Mouse (Mus musculus) midbrain, embryonic 10.5 days (tissue): ENCODE results near the gene Slc4a11. TPM values are rescaled to one million over a fixed set of nuclear protein-coding genes. Genes with fewer than 3 reads are reported as not detected.

Source experiments
- DNase-seq: peaks from one replicate; pipeline ENCODE4 v3.0.0-alpha.2; 2017; ENCODE audit warnings: low spot score
- H3K27ac ChIP-seq: fragments of 300-500 bp; sonication (generic); replicated peaks from 2 replicates; pipeline ENCODE4 v1.5.1; 2016; ENCODE audit warnings: mild to moderate bottlenecking
- H3K27me3 ChIP-seq: fragments of 300-500 bp; sonication (generic); 2 replicates; pipeline ENCODE4 v1.6.1; 2016; ENCODE audit warnings: low read depth, mild to moderate bottlenecking; ENCODE audit not compliant: poor library complexity, severe bottlenecking
- H3K36me3 ChIP-seq: fragments of 300-500 bp; sonication (generic); 2 replicates; pipeline ENCODE4 v1.6.1; 2016; ENCODE audit warnings: mild to moderate bottlenecking, moderate library complexity
- H3K4me1 ChIP-seq: fragments of 300-500 bp; sonication (generic); 2 replicates; pipeline ENCODE4 v1.6.1; 2016
- H3K4me3 ChIP-seq: fragments of 300-500 bp; sonication (generic); 2 replicates; pipeline ENCODE4 v1.5.1; 2016; ENCODE audit warnings: mild to moderate bottlenecking, moderate library complexity
- H3K9me3 ChIP-seq: fragments of 300-500 bp; sonication (generic); replicated peaks from 2 replicates; pipeline ENCODE4 v1.6.1; 2016; ENCODE audit warnings: mild to moderate bottlenecking
- WGBS: fragments of 180-500 bp; shearing (Covaris S2); methylation state at CpG from one replicate; pipeline ENCODE4 v1.1.7; 2016; 5-methylcytosine and 5-hydroxymethylcytosine counted together
- polyA plus RNA-seq: library from polyadenylated mRNA; unstranded; fragments of >200 nt; fragmentation: Nextera tagmentation; extraction: Ambion mirVana; gene quantifications from 2 replicates; pipeline ENCODE4 v1.2.1, GENCODE M21; 2016

The Slc4a11 gene
- polyA plus RNA-seq, 1 experiment from 2014 or later: 0.57 TPM

- 69% methylated on average over 4 of the region's 4 CpGs for whole genome bisulfite sequencing
- no peak overlapping the region for H3K4me3 ChIP-seq
- H3K36me3 ChIP-seq: peaks cover 23% of the 10 kb centered on the region
- H3K27me3 ChIP-seq: no peaks in the 10 kb centered on the region
- no peak for DNase-seq
- no peaks in the 10 kb centered on the region for H3K9me3 ChIP-seq
- no peak overlapping the region; the same call in 1 of the 2 replicates for H3K27ac ChIP-seq
- H3K4me1 ChIP-seq: peaks cover 9% of the 10 kb centered on the region
Measured at GRCm38 (mm10) chr2:130706602-130707001, 9.3 kb upstream of the Slc4a11 start.

- H3K27ac ChIP-seq: no peak overlapping the region
- no peaks in the 10 kb centered on the region for H3K9me3 ChIP-seq
- no peak overlapping the region for H3K4me3 ChIP-seq
- H3K27me3 ChIP-seq: peaks cover 7% of the 10 kb centered on the region; the same call in 1 of the 2 replicates
- DNase-seq: no peak
- 73% methylated on average over 6 of the region's 6 CpGs for WGBS
- peaks cover 9% of the 10 kb centered on the region for H3K4me1 ChIP-seq
- peaks cover 11% of the 10 kb centered on the region for H3K36me3 ChIP-seq
Measured at GRCm38 (mm10) chr2:130705178-130705577, 7.9 kb upstream of the Slc4a11 start.

- WGBS: 77% methylated on average over 9 of the region's 9 CpGs
Measured at GRCm38 (mm10) chr2:130704040-130705001, 7.0 kb upstream of the Slc4a11 start.

GRCm38 (mm10) chr2:130697821-130698266, 525 bp upstream of the Slc4a11 start:
- Histone ChIP-seq H3K4me1 (peaks cover 22% of the 10 kb centered on the region), H3K4me3 (peak overlapping the region; percentile 70), H3K36me3 (no peaks in the 10 kb centered on the region), H3K27me3 (peaks cover 70% of the 10 kb centered on the region), H3K27ac (peak overlapping the region; percentile 10), H3K9me3 (no peaks in the 10 kb centered on the region)
- 3% methylated on average over 14 of the region's 14 CpGs for WGBS
- peak; percentile 22 for DNase-seq

More at GRCm38 (mm10) chr2:130704040-130705001, 7.0 kb upstream of the Slc4a11 start:
- H3K4me1 ChIP-seq: peaks cover 9% of the 10 kb centered on the region
- peaks cover 4% of the 10 kb centered on the region; the same call in 1 of the 2 replicates for H3K36me3 ChIP-seq
- DNase-seq: no peak
- peaks cover 16% of the 10 kb centered on the region for H3K27me3 ChIP-seq
- no peak overlapping the region for H3K27ac ChIP-seq
- no peaks in the 10 kb centered on the region for H3K9me3 ChIP-seq
- H3K4me3 ChIP-seq: no peak overlapping the region

- Histone ChIP-seq H3K4me3 (peak overlapping the region; percentile 70), H3K36me3 (no peaks in the 10 kb centered on the region), H3K27ac (no peak overlapping the region), H3K9me3 (no peaks in the 10 kb centered on the region), H3K27me3 (peaks cover 70% of the 10 kb centered on the region), H3K4me1 (peaks cover 22% of the 10 kb centered on the region)
- WGBS: under 1% methylated on average over 31 of the region's 31 CpGs
- DNase-seq: no peak
Measured at GRCm38 (mm10) chr2:130696700-130697152, 593 bp downstream of the Slc4a11 start.

- Histone ChIP-seq H3K4me1 (peaks cover 22% of the 10 kb centered on the region), H3K9me3 (no peaks in the 10 kb centered on the region), H3K4me3 (no peak overlapping the region), H3K27me3 (peaks cover 48% of the 10 kb centered on the region), H3K36me3 (no peaks in the 10 kb centered on the region), H3K27ac (no peak overlapping the region)
- 46% methylated on average over 3 of the region's 3 CpGs for WGBS
- DNase-seq: no peak
Measured at GRCm38 (mm10) chr2:130693563-130693962, 3.8 kb downstream of the Slc4a11 start.

GRCm38 (mm10) chr2:130689011-130689410, 8.3 kb downstream of the Slc4a11 start:
- Histone ChIP-seq H3K4me1 (no peaks in the 10 kb centered on the region), H3K36me3 (peaks cover 28% of the 10 kb centered on the region), H3K27ac (no peak overlapping the region), H3K9me3 (no peaks in the 10 kb centered on the region), H3K4me3 (no peak overlapping the region), H3K27me3 (peaks cover 2% of the 10 kb centered on the region)
- 80% methylated on average over 2 of the region's 2 CpGs for WGBS
- DNase-seq: no peak

GRCm38 (mm10) chr2:130685426-130685825, 11.9 kb downstream of the Slc4a11 start:
- Histone ChIP-seq H3K4me1 (no peaks in the 10 kb centered on the region), H3K36me3 (peaks cover 64% of the 10 kb centered on the region), H3K9me3 (no peaks in the 10 kb centered on the region), H3K4me3 (no peak overlapping the region), H3K27ac (no peak overlapping the region), H3K27me3 (no peaks in the 10 kb centered on the region)
- 88% methylated on average over 9 of the region's 9 CpGs for WGBS
- DNase-seq: no peak

- H3K4me1 ChIP-seq: no peaks in the 10 kb centered on the region
- H3K36me3 ChIP-seq: peaks cover 99% of the 10 kb centered on the region
- DNase-seq: no peak
- no peak overlapping the region for H3K27ac ChIP-seq
- 88% methylated on average over 3 of the region's 3 CpGs for WGBS
- H3K4me3 ChIP-seq: no peak overlapping the region
- H3K27me3 ChIP-seq: no peaks in the 10 kb centered on the region
- H3K9me3 ChIP-seq: no peaks in the 10 kb centered on the region
Measured at GRCm38 (mm10) chr2:130681531-130681930, 15.8 kb downstream of the Slc4a11 start.

GRCm38 (mm10) chr2:130679899-130680298, 17.4 kb downstream of the Slc4a11 start:
- WGBS: 92% methylated on average over 6 of the region's 6 CpGs
- Histone ChIP-seq H3K4me3 (no peak overlapping the region), H3K9me3 (no peaks in the 10 kb centered on the region), H3K27ac (no peak overlapping the region), H3K36me3 (peaks cover 100% of the 10 kb centered on the region), H3K4me1 (no peaks in the 10 kb centered on the region), H3K27me3 (no peaks in the 10 kb centered on the region)
- no peak for DNase-seq

- 94% methylated on average over 12 of the region's 12 CpGs for WGBS
Measured at GRCm38 (mm10) chr2:130679154-130679553, 18.2 kb downstream of the Slc4a11 start.

GRCm38 (mm10) chr2:130677211-130677610, 20.1 kb downstream of the Slc4a11 start:
- no peak overlapping the region for H3K4me3 ChIP-seq
- H3K36me3 ChIP-seq: peaks cover 98% of the 10 kb centered on the region
- H3K4me1 ChIP-seq: no peaks in the 10 kb centered on the region
- H3K27me3 ChIP-seq: no peaks in the 10 kb centered on the region
- no peaks in the 10 kb centered on the region for H3K9me3 ChIP-seq
- no peak overlapping the region for H3K27ac ChIP-seq
- WGBS: 93% methylated on average over 10 of the region's 10 CpGs
- DNase-seq: no peak

More at GRCm38 (mm10) chr2:130679154-130679553, 18.2 kb downstream of the Slc4a11 start:
- no peak for DNase-seq
- Histone ChIP-seq H3K4me1 (no peaks in the 10 kb centered on the region), H3K27me3 (no peaks in the 10 kb centered on the region), H3K36me3 (peaks cover 100% of the 10 kb centered on the region), H3K27ac (no peak overlapping the region), H3K4me3 (no peak overlapping the region), H3K9me3 (no peaks in the 10 kb centered on the region)

- Histone ChIP-seq H3K36me3 (peaks cover 27% of the 10 kb centered on the region), H3K27ac (peak within 1 kb of the TSS; percentile 87), H3K27me3 (no peaks in the 10 kb centered on the region), H3K4me1 (peaks cover 46% of the 10 kb centered on the region), H3K4me3 (peak within 1 kb of the TSS; percentile 80), H3K9me3 (no peaks in the 10 kb centered on the region)
- under 1% methylated on average over 31 of the region's 31 CpGs for WGBS
- peak; percentile 92 for DNase-seq
Measured at GRCm38 (mm10) chr2:130667559-130667958, 29.8 kb downstream of the Slc4a11 start, which contains the start of gene Itpa. Itpa (plus strand) TSS chr2:130667610.
